Mouse (Mus musculus) lung, embryonic 16.5 days (tissue): ENCODE data around the gene Phtf2. TPM values are rescaled to one million over a fixed set of nuclear protein-coding genes. Genes with fewer than 3 reads are reported as not detected.
A peak's percentile ranks its signal among the peaks of the same experiment; 100 is the strongest.

Experiments used
- ATAC-seq: fragments of 200-750 bp; cut with Nextera tagmentation; 2 replicates; pipeline ENCODE4 v1.8.0; 2017; ENCODE audit warnings: low read depth, mild to moderate bottlenecking, moderate library complexity
- H3K27ac ChIP-seq: fragments of 300-500 bp; sonication (generic); 2 replicates; pipeline ENCODE4 v1.5.1; 2014; ENCODE audit warnings: mild to moderate bottlenecking, control low read depth, low read length
- H3K27me3 ChIP-seq: fragments of 300-500 bp; sonication (generic); 2 replicates; pipeline ENCODE4 v1.6.1; 2014; ENCODE audit warnings: low read depth, low read length, mixed read lengths; ENCODE audit not compliant: control insufficient read depth, insufficient read depth
- H3K36me3 ChIP-seq: fragments of 300-500 bp; sonication (generic); 2 replicates; pipeline ENCODE4 v1.6.1; 2014; ENCODE audit warnings: low read length; ENCODE audit not compliant: control insufficient read depth, insufficient read depth
- H3K4me1 ChIP-seq: fragments of 300-500 bp; sonication (generic); replicated peaks from 2 replicates; pipeline ENCODE4 v1.6.1; 2014; ENCODE audit warnings: low read length, mixed read lengths; ENCODE audit not compliant: control insufficient read depth, insufficient read depth
- H3K4me2 ChIP-seq: fragments of 300-500 bp; sonication (generic); 2 replicates; pipeline ENCODE4 v1.6.1; 2014; ENCODE audit warnings: low read depth, low read length, control low read depth
- H3K4me3 ChIP-seq: fragments of 300-500 bp; sonication (generic); 2 replicates; pipeline ENCODE4 v1.5.1; 2014; ENCODE audit warnings: mild to moderate bottlenecking, low read length, control low read depth
- H3K9ac ChIP-seq: fragments of 300-500 bp; sonication (generic); 2 replicates; pipeline ENCODE4 v1.6.1; 2014; ENCODE audit warnings: low read length, control low read depth
- H3K9me3 ChIP-seq: fragments of 300-500 bp; sonication (generic); 2 replicates; pipeline ENCODE4 v1.6.1; 2016; ENCODE audit warnings: low read length; ENCODE audit not compliant: control insufficient read depth
- WGBS: fragments of 180-500 bp; shearing (Covaris S2); extraction: QIAGEN DNeasy Blood & Tissue Kit; methylation state at CpG from one replicate; pipeline ENCODE4 v1.1.7; 2014; 5-methylcytosine and 5-hydroxymethylcytosine counted together
- polyA plus RNA-seq: library from polyadenylated mRNA; unstranded; fragments of >200 nt; fragmentation: Nextera tagmentation; extraction: Ambion mirVana; gene quantifications from 2 replicates; pipeline ENCODE4 v1.2.1, GENCODE M21; 2015

The Phtf2 gene
- polyA plus RNA-seq, 1 experiment from 2014 or later, result 9.3 TPM

GRCm38 (mm10) chr5:20843816-20844215, 38.1 kb downstream of the Phtf2 start:
- ATAC-seq, result no peak
- H3K9ac ChIP-seq, result no peak overlapping the region
- no peaks in the 10 kb centered on the region for H3K36me3 ChIP-seq
- no peak overlapping the region for H3K27ac ChIP-seq
- H3K4me3 ChIP-seq, result no peak overlapping the region
- 73% methylated on average over 2 of the region's 2 CpGs for WGBS
- H3K9me3 ChIP-seq, result no peaks in the 10 kb centered on the region
- H3K4me2 ChIP-seq, result no peak overlapping the region
- H3K4me1 ChIP-seq, result no peaks in the 10 kb centered on the region
- H3K27me3 ChIP-seq, result no peaks in the 10 kb centered on the region

DNA sequence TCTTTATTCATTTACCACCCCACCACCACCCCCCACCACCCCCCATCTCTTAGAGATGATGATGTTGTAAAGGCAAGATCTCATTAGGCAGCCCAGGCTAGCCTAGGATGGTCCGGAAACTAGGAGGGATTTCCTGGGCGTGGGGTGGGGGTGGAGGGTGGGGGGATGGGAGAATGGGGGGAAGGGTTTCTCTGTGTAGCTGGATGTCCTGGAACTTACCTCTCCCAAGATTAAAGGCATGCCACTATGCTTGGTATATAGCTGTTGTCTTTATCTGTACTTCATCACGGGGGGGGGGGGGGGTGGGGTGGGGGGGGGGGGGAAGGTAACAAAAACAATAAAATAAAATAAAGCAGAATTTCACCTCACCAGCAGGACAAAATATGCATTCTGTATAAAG, 38.5 kb downstream of the Phtf2 start:
- H3K27ac ChIP-seq, result no peak overlapping the region
- no peak overlapping the region for H3K4me2 ChIP-seq
- no peak overlapping the region for H3K4me3 ChIP-seq
- WGBS, result 90% methylated on average over 2 of the region's 3 CpGs
- H3K27me3 ChIP-seq, result no peaks in the 10 kb centered on the region
- no peak for ATAC-seq
- H3K9me3 ChIP-seq, result no peaks in the 10 kb centered on the region
- H3K9ac ChIP-seq, result no peak overlapping the region
- H3K36me3 ChIP-seq, result no peaks in the 10 kb centered on the region
- no peaks in the 10 kb centered on the region for H3K4me1 ChIP-seq

DNA sequence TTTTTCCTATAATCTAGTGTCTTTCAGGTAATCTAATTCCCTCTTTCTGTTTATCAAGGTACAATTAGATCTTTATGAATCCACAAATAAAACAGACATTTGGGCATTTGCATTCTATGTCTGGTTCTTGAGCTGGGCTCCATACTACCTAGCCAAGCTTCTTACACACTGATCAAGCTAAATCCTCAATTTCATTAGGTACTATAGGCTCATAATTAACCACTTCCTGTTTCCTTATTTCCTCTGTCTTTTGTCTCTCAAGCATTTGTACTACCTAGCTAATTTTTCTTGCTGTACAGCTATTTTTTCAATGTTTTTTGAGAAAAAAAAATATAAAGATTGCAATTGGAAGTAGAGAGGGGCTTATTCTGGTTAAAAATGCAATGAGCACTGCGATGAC, 44.8 kb downstream of the Phtf2 start:
- Histone ChIP-seq H3K27ac (no peak overlapping the region), H3K4me2 (no peak overlapping the region), H3K4me3 (no peak overlapping the region), H3K27me3 (no peaks in the 10 kb centered on the region), H3K36me3 (no peaks in the 10 kb centered on the region), H3K4me1 (no peaks in the 10 kb centered on the region), H3K9me3 (no peaks in the 10 kb centered on the region), H3K9ac (no peak overlapping the region)
- WGBS, result 98% methylated on average over 1 of the region's 1 CpGs
- ATAC-seq, result no peak

GRCm38 (mm10) chr5:20834399-20834798, 47.5 kb downstream of the Phtf2 start:
- H3K4me1 ChIP-seq, result peaks cover 4% of the 10 kb centered on the region; the same call in 1 of the 2 replicates
- ATAC-seq, result no peak
- H3K4me2 ChIP-seq, result no peak overlapping the region
- H3K36me3 ChIP-seq, result no peaks in the 10 kb centered on the region
- no peak overlapping the region for H3K27ac ChIP-seq
- H3K9me3 ChIP-seq, result no peaks in the 10 kb centered on the region
- no peaks in the 10 kb centered on the region for H3K27me3 ChIP-seq
- WGBS, result 94% methylated on average over 1 of the region's 1 CpGs
- H3K4me3 ChIP-seq, result no peak overlapping the region
- no peak overlapping the region for H3K9ac ChIP-seq

GRCm38 (mm10) chr5:20831433-20831832, 50.5 kb downstream of the Phtf2 start:
- no peak overlapping the region for H3K27ac ChIP-seq
- no peaks in the 10 kb centered on the region for H3K36me3 ChIP-seq
- WGBS, result 38% methylated on average over 2 of the region's 2 CpGs
- H3K4me1 ChIP-seq, result peaks cover 4% of the 10 kb centered on the region; the same call in 1 of the 2 replicates
- no peaks in the 10 kb centered on the region for H3K9me3 ChIP-seq
- H3K9ac ChIP-seq, result no peak overlapping the region
- no peak overlapping the region for H3K4me3 ChIP-seq
- H3K4me2 ChIP-seq, result no peak overlapping the region
- no peaks in the 10 kb centered on the region for H3K27me3 ChIP-seq
- no peak for ATAC-seq

DNA sequence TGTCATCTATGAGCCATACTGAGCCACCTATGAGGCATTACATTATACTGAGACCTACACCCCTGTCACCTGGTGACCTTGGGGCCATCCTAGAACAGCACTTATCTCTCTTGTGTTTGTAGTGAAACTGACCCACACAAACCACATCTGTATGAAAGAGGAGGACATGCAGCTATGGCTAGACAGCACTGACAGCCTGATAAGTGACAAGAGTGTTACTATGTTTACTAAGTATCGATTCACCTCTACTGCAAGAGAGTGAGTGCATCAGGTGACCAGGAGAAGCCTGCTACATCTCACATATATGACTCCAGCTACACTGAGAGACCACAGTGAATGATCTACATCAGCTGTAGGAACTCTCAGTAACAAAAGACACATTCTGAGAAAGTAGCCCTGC, 51.2 kb downstream of the Phtf2 start:
- Histone ChIP-seq H3K36me3 (no peaks in the 10 kb centered on the region), H3K27me3 (no peaks in the 10 kb centered on the region), H3K9me3 (no peaks in the 10 kb centered on the region), H3K4me2 (no peak overlapping the region), H3K27ac (no peak overlapping the region), H3K4me1 (peaks cover 4% of the 10 kb centered on the region; the same call in 1 of the 2 replicates), H3K4me3 (no peak overlapping the region), H3K9ac (no peak overlapping the region)
- 32% methylated on average over 1 of the region's 1 CpGs for WGBS
- no peak for ATAC-seq

DNA sequence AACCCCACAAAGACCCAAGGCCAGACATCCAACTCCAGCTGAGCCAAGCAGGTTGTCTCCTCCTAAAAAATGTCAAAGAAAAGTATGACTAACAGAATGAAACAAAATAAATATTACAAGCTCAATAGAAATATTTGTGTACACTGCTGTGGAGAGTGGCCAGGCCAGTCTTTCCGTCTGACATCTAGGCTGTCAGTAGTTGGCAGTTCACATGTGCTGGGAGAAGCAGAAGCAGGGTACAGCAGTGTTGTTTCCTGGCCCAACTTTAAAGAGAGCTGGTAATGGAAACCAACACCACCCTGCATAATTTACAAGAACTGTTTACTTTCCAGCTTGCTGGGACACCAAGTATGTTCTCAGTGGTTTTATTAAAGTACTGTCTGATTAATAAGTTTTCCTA, 60.3 kb downstream of the Phtf2 start:
- H3K4me2 ChIP-seq, result no peak overlapping the region
- no peak overlapping the region for H3K9ac ChIP-seq
- H3K27ac ChIP-seq, result no peak overlapping the region; the same call in 1 of the 2 replicates
- no peaks in the 10 kb centered on the region for H3K36me3 ChIP-seq
- H3K27me3 ChIP-seq, result no peaks in the 10 kb centered on the region
- peaks cover 2% of the 10 kb centered on the region; the same call in 1 of the 2 replicates for H3K4me1 ChIP-seq
- 23% methylated on average over 1 of the region's 1 CpGs for WGBS
- no peak overlapping the region for H3K4me3 ChIP-seq
- H3K9me3 ChIP-seq, result no peaks in the 10 kb centered on the region
- ATAC-seq, result peak; percentile 52

DNA sequence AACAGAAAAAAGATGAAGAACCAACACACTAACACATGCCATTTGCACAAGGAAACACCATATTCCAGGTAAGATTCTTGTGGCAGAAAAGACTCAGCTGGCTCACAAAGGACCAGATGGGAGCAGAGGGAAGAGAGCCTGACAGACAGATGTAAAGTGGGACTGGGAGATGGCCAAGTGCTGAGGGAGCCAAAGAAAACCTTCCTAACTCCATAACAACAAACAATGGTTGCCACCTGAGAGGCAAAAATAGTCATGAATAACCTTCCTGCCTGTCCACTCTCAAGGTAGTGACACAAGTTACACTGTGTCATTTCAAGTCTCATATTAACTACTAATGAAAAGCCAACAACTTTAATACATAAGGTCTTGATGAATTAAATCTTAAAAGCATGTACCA, 60.8 kb downstream of the Phtf2 start:
- no peak overlapping the region for H3K4me3 ChIP-seq
- peak overlapping the region; percentile 17; the same call in 1 of the 2 replicates for H3K27ac ChIP-seq
- no peak overlapping the region for H3K9ac ChIP-seq
- no peak overlapping the region for H3K4me2 ChIP-seq
- H3K27me3 ChIP-seq, result no peaks in the 10 kb centered on the region
- H3K36me3 ChIP-seq, result no peaks in the 10 kb centered on the region
- no peaks in the 10 kb centered on the region for H3K9me3 ChIP-seq
- H3K4me1 ChIP-seq, result peaks cover 2% of the 10 kb centered on the region; the same call in 1 of the 2 replicates
- ATAC-seq, result no peak

DNA sequence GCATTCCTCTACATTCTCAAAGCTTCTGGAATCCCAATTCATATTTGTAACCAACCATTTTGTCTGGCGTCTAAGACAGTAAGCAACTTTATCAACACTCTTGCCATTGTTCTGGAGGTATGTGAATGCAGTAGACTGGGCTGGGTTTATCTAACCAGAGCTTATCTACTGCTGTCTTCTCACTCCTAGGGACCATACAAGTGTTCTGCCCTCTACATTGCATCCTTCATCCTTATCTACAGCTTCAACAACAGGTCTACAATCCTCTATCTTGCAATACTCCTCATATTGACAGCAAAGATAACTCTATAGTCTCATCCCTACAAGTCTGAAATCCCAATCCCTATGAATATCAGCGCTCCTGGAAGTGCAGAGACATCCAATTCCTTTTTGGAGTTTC, 66.8 kb downstream of the Phtf2 start:
- no peaks in the 10 kb centered on the region for H3K27me3 ChIP-seq
- WGBS, result 88% methylated on average over 2 of the region's 2 CpGs
- ATAC-seq, result no peak
- H3K4me2 ChIP-seq, result no peak overlapping the region
- no peaks in the 10 kb centered on the region for H3K9me3 ChIP-seq
- no peaks in the 10 kb centered on the region for H3K4me1 ChIP-seq
- no peak overlapping the region for H3K27ac ChIP-seq
- H3K36me3 ChIP-seq, result no peaks in the 10 kb centered on the region
- H3K4me3 ChIP-seq, result no peak overlapping the region
- no peak overlapping the region for H3K9ac ChIP-seq

DNA sequence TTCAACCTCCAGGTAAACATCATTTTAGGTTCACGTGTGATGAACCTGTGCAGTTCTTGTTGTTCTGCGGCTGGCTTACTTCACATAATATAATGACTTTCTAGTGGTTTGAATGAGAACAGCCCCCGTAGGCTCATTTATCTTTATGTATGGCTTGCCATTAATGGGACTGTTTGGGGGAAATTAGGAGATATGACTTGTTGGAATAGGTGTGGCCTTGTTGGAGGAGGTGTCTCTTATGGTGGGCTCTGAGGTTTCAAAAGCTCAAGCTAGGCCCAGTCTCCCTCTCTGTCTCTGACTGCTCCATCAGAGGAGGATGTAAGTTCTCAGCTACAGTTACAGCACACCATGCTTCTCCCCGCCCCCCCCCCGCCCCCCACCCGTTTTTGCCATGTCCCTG, 71.5 kb downstream of the Phtf2 start:
- Histone ChIP-seq H3K36me3 (no peaks in the 10 kb centered on the region; the same call in 1 of the 2 replicates), H3K27ac (no peak overlapping the region), H3K4me2 (no peak overlapping the region), H3K9ac (no peak overlapping the region), H3K4me3 (no peak overlapping the region), H3K27me3 (no peaks in the 10 kb centered on the region), H3K4me1 (no peaks in the 10 kb centered on the region), H3K9me3 (no peaks in the 10 kb centered on the region)
- 79% methylated on average over 6 of the region's 6 CpGs for WGBS
- ATAC-seq, result no peak
